Mouse (Mus musculus) cortical plate, adult 2 months (tissue): ENCODE results near the gene 4931422A03Rik.

Source experiments
- CTCF ChIP-seq: fragments of 200-500 bp; IDR thresholded peaks from 2 replicates; pipeline ENCODE4 v1.5.1; 2011; ENCODE audit warnings: mild to moderate bottlenecking, control low read depth, low read length; ENCODE audit not compliant: insufficient read depth; ENCODE audit errors: extremely low read depth
- POLR2A ChIP-seq: fragments of 200-500 bp; IDR thresholded peaks from 2 replicates; pipeline ENCODE4 v1.6.1; 2011; ENCODE audit warnings: mild to moderate bottlenecking, low read length, control low read depth; ENCODE audit not compliant: insufficient read depth; ENCODE audit errors: extremely low read depth

DNA sequence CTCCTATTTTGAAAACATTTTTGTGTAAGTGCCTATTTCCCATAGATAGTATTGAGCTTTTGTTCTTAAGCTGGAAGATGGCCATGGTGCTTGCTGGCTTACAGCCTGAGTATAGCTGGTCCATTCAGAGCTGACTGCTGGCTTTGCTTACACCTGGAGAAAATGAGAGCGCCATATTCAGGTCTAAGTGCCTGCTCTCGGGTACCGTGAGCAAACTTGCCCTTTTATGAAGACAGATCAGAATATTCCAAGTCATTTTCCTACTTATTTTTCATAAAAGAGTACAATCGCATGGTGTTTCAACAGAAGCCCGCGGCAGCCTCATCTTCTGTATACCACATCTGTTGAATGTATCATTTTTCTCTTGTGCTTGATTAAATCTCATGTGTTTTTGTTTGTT lies 32.8 kb upstream of the 4931422A03Rik start:
- TF ChIP-seq CTCF (no peak), POLR2A (no peak)
